Mouse (Mus musculus) embryonic facial prominence, embryonic 11.5 days (tissue): ENCODE results near the gene Wdr78. TPM values are rescaled to one million over a fixed set of nuclear protein-coding genes. Genes with fewer than 3 reads are reported as not detected.

Experiments
- ATAC-seq: fragments of 200-750 bp; cut with Nextera tagmentation; replicated peaks from 2 replicates; pipeline ENCODE4 v1.8.0; 2017; ENCODE audit warnings: low read depth; ENCODE audit not compliant: insufficient number of reproducible peaks, low FRiP score, low TSS enrichment
- DNase-seq: peaks from one replicate; pipeline ENCODE4 v3.0.0-alpha.2; 2015; ENCODE audit warnings: low spot score
- H3K27ac ChIP-seq: fragments of 300-500 bp; sonication (generic); replicated peaks from 2 replicates; pipeline ENCODE4 v1.5.1; 2014; ENCODE audit warnings: mild to moderate bottlenecking, low read depth, low read length, control low read depth
- H3K27me3 ChIP-seq: fragments of 300-500 bp; sonication (generic); 2 replicates; pipeline ENCODE4 v1.6.1; 2014; ENCODE audit warnings: mild to moderate bottlenecking, low read length, moderate library complexity, mixed read lengths; ENCODE audit not compliant: control insufficient read depth, insufficient read depth
- H3K36me3 ChIP-seq: fragments of 300-500 bp; sonication (generic); replicated peaks from 2 replicates; pipeline ENCODE4 v1.6.1; 2014; ENCODE audit warnings: low read depth, mild to moderate bottlenecking, low read length, moderate library complexity, mixed read lengths; ENCODE audit not compliant: control insufficient read depth, insufficient read depth
- H3K4me1 ChIP-seq: fragments of 300-500 bp; sonication (generic); 2 replicates; pipeline ENCODE4 v1.6.1; 2014; ENCODE audit warnings: low read length, mixed read lengths; ENCODE audit not compliant: control insufficient read depth, insufficient read depth
- H3K4me2 ChIP-seq: fragments of 300-500 bp; sonication (generic); 2 replicates; pipeline ENCODE4 v1.6.1; 2014; ENCODE audit warnings: low read depth, mild to moderate bottlenecking, control low read depth, low read length, moderate library complexity
- H3K4me3 ChIP-seq: fragments of 300-500 bp; sonication (generic); 2 replicates; pipeline ENCODE4 v1.5.1; 2014; ENCODE audit warnings: low read depth, low read length, control low read depth
- H3K9ac ChIP-seq: fragments of 300-500 bp; sonication (generic); replicated peaks from 2 replicates; pipeline ENCODE4 v1.6.1; 2014; ENCODE audit warnings: mild to moderate bottlenecking, control low read depth, low read length
- H3K9me3 ChIP-seq: fragments of 300-500 bp; sonication (generic); replicated peaks from 2 replicates; pipeline ENCODE4 v1.6.1; 2016; ENCODE audit warnings: mild to moderate bottlenecking, low read length, inconsistent platforms, mixed read lengths; ENCODE audit not compliant: control insufficient read depth
- WGBS: fragments of 180-500 bp; shearing (Covaris S2); extraction: QIAGEN DNeasy Blood & Tissue Kit; methylation state at CpG from one replicate; pipeline ENCODE4 v1.1.7; 2014; 5-methylcytosine and 5-hydroxymethylcytosine counted together
- polyA plus RNA-seq: library from polyadenylated mRNA; unstranded; fragments of >200 nt; fragmentation: Nextera tagmentation; extraction: Ambion mirVana; gene quantifications from 2 replicates; pipeline ENCODE4 v1.2.1, GENCODE M21; 2014

Gene Wdr78
- polyA plus RNA-seq, 1 experiment from 2014 or later, result 4.5 TPM

DNA sequence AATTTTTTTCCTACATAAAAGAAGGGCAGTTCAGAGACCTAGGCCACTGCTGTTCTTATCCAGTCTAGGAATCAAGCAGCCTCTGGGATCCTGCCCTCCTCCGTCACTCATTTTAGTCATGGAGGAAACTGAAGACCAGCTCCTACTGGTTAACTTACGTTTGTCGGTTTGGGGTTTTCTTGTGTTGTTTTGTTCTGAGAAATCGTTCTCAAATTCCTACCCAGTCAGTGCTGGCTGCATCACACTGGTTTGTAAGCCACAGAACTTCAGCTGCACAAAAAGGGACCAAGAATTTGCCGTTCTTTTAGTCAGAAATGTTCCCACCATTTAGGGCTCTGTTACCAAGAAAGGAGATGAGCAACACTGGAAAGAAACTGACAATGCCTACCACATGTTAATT is 125.0 kb downstream of the Wdr78 start:
- Histone ChIP-seq H3K9me3 (no peaks in the 10 kb centered on the region), H3K4me2 (no peak overlapping the region), H3K27ac (no peak overlapping the region), H3K4me3 (no peak overlapping the region), H3K36me3 (no peaks in the 10 kb centered on the region), H3K27me3 (no peaks in the 10 kb centered on the region), H3K4me1 (no peaks in the 10 kb centered on the region), H3K9ac (no peak overlapping the region)
- WGBS, result 69% methylated on average over 5 of the region's 5 CpGs
- no peak for ATAC-seq
- DNase-seq, result no peak

- no peak overlapping the region for H3K9ac ChIP-seq
- no peak overlapping the region for H3K4me3 ChIP-seq
- 69% methylated on average over 6 of the region's 6 CpGs for WGBS
- no peaks in the 10 kb centered on the region for H3K36me3 ChIP-seq
- DNase-seq, result no peak
- ATAC-seq, result no peak
- H3K27ac ChIP-seq, result no peak overlapping the region
- H3K9me3 ChIP-seq, result no peaks in the 10 kb centered on the region
- H3K4me1 ChIP-seq, result no peaks in the 10 kb centered on the region
- no peaks in the 10 kb centered on the region for H3K27me3 ChIP-seq
- no peak overlapping the region for H3K4me2 ChIP-seq
Observed at GRCm38 (mm10) chr4:102988526-102988925, 125.8 kb downstream of the Wdr78 start.

Other genes starting within 250 kb of the Wdr78 start
- 1.1 and 2.2 TPM in 2 replicates for gene Tctex1d1, start 135.9 kb downstream of the Wdr78 start, polyA plus RNA-seq
- gene Insl5, start 87.7 kb downstream of the Wdr78 start, polyA plus RNA-seq, result 0.32 TPM in 1 of 2 replicates, not detected in the other
- gene Mier1, start 165 bp downstream of the Wdr78 start, polyA plus RNA-seq, result 40.5 and 43.5 TPM in 2 replicates
- gene Slc35d1, start 100.6 kb upstream of the Wdr78 start, polyA plus RNA-seq, result 12.5 and 12.6 TPM in 2 replicates
- not detected in 2 replicates for gene 4921539E11Rik, start 176.3 kb upstream of the Wdr78 start, polyA plus RNA-seq
- 18.8 and 18.9 TPM in 2 replicates for gene Oma1, start 199.3 kb upstream of the Wdr78 start, polyA plus RNA-seq